Mouse (Mus musculus): ENCODE results near the gene Pdgfc.

Pdgfc gene

DNA sequence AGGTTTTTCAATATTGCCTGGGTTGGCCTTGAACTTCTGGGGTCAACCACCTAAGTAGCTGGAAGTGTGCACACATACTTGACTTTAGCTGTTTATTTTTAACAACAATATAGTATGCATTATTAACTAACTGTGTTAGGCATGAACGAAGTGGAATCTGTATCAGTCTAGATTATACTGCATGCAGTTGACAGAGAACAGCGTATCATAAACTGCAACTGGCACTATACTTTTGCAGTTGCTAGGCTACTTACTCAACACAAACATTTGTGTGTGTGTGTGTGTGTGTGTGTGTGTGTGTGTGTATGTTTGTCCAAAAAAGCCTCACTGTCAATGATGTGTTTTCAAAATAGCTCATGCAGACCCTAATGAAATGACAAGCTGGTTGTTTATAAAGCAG is 160.7 kb downstream of the Pdgfc start:
- Histone ChIP-seq H3K27me3 (ENCODE audit: insufficient read depth, low read length) (no peaks in the 10 kb centered on the region), H3K4me1 (replicated peaks; ENCODE audit: low read depth, low read length) (no peaks in the 10 kb centered on the region), H3K9me3 (ENCODE audit: low read length) (no peaks in the 10 kb centered on the region), H3K4me3 (replicated peaks; ENCODE audit: low read length) (no peak overlapping the region), H3K36me3 (ENCODE audit: insufficient read depth, low read length) (peaks cover 9% of the 10 kb centered on the region)
- TF ChIP-seq POU5F1 (IDR thresholded peaks at IDR 0.05; ENCODE audit: borderline replicate concordance, low read length) (no peak), CTCF (conservative IDR thresholded peaks at IDR 0.05; ENCODE audit: low read length) (no peak), NANOG (IDR thresholded peaks at IDR 0.05; ENCODE audit: borderline replicate concordance, low read length) (no peak)

DNA sequence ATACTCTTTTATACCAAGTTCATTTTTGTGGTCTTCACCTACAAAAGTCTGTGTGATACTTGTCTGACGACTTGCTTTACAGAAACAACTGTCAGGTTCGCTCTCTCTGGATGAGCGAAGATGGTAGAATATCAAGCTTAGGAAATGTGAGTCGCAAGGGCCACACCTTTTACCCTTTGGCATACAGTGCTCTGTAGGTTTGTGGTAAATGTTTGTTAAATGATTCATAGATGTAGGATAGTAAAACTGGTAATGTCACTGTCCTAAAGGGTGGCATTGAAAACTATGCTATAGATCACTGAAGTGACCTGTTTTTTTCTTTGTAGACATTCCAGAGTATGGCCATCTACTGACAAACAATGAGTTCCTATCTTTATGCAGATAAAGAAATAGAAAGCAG is 161.4 kb downstream of the Pdgfc start:
- no peak overlapping the region for H3K4me3 ChIP-seq (replicated peaks; ENCODE audit: low read length)

DNA sequence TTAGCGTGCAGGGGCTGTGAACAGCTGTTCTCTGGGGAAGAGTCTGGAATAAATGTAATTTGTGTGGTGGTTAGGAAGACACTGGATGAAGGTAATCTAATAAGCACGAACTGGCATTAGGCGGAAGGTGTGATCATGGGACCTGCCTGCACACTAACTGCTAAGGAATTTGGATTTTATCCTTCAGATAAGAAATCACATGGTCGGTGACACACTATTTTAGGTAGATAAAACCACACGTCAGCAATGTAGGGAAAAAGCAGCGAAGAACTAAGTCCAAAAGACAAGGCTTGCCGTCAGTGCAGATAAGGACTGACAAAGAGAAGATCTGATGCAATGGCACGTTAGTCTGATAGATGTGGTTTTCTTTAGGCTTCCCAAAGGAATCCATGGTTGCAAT is 164.4 kb downstream of the Pdgfc start:
- Histone ChIP-seq H3K27me3 (ENCODE audit: insufficient read depth, low read length) (no peaks in the 10 kb centered on the region), H3K4me1 (replicated peaks; ENCODE audit: low read depth, low read length) (peaks cover 8% of the 10 kb centered on the region; the same call in 1 of the 2 replicates), H3K9me3 (ENCODE audit: low read length) (no peaks in the 10 kb centered on the region), H3K4me3 (replicated peaks; ENCODE audit: low read length) (no peak overlapping the region), H3K36me3 (ENCODE audit: insufficient read depth, low read length) (peaks cover 13% of the 10 kb centered on the region)
- TF ChIP-seq CTCF (conservative IDR thresholded peaks at IDR 0.05; ENCODE audit: low read length), result no peak
- TF ChIP-seq NANOG (IDR thresholded peaks at IDR 0.05; ENCODE audit: borderline replicate concordance, low read length), result no peak
- no peak for TF ChIP-seq POU5F1 (IDR thresholded peaks at IDR 0.05; ENCODE audit: borderline replicate concordance, low read length)

More for the DNA sequence above, 161.4 kb downstream of the Pdgfc start:
- H3K36me3 ChIP-seq (ENCODE audit: insufficient read depth, low read length), result peaks cover 4% of the 10 kb centered on the region
- H3K4me1 ChIP-seq (replicated peaks; ENCODE audit: low read depth, low read length), result no peaks in the 10 kb centered on the region
- H3K9me3 ChIP-seq (ENCODE audit: low read length), result no peaks in the 10 kb centered on the region
- no peak for TF ChIP-seq POU5F1 (IDR thresholded peaks at IDR 0.05; ENCODE audit: borderline replicate concordance, low read length)
- TF ChIP-seq NANOG (IDR thresholded peaks at IDR 0.05; ENCODE audit: borderline replicate concordance, low read length), result no peak
- no peak for TF ChIP-seq CTCF (conservative IDR thresholded peaks at IDR 0.05; ENCODE audit: low read length)
- H3K27me3 ChIP-seq (ENCODE audit: insufficient read depth, low read length), result no peaks in the 10 kb centered on the region

DNA sequence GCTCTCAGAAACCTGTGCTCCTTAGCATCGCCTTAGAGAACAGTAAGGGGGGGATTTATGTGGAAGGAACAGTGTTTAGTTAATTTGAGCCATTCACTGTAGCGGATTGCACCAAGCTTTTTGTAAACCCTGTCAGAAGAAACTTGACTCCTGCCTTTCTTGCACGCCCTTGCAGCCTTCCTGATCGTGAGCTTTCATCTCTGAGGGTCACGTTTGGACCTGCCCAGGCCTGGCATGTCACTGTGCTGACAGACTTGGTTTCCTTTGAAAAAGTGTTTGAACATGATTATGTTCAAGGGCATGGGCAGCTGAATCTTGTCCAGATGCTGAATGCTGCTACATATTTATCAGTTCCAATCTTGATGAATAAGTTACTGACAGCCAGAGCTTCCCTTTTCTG is 169.0 kb downstream of the Pdgfc start:
- Histone ChIP-seq H3K4me1 (replicated peaks; ENCODE audit: low read depth, low read length) (peaks cover 8% of the 10 kb centered on the region; the same call in 1 of the 2 replicates), H3K9me3 (ENCODE audit: low read length) (no peaks in the 10 kb centered on the region), H3K27me3 (ENCODE audit: insufficient read depth, low read length) (no peaks in the 10 kb centered on the region), H3K36me3 (ENCODE audit: insufficient read depth, low read length) (peaks cover 26% of the 10 kb centered on the region), H3K4me3 (replicated peaks; ENCODE audit: low read length) (no peak overlapping the region)
- TF ChIP-seq CTCF (conservative IDR thresholded peaks at IDR 0.05; ENCODE audit: low read length) (no peak), POU5F1 (IDR thresholded peaks at IDR 0.05; ENCODE audit: borderline replicate concordance, low read length) (no peak), NANOG (IDR thresholded peaks at IDR 0.05; ENCODE audit: borderline replicate concordance, low read length) (no peak)

DNA sequence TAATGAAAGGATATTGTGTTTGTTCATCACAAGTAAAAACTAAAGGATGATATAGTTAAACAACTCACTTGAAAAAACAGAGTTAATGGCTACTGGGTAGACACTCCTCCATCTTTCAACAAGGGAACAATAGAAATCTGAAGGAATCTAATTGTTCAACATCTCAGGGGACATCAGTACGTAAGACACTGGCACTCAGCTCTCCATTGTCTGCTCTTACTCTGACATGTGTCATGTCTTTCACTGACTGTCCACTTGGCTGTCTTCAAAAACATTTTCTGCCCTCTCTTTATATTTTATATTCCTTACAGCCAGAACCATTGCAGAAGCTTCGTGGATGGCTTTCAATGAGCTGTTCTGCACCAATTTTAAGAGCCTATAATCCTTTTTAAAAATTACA is 172.0 kb downstream of the Pdgfc start:
- Histone ChIP-seq H3K9me3 (ENCODE audit: low read length) (no peaks in the 10 kb centered on the region), H3K4me3 (replicated peaks; ENCODE audit: low read length) (no peak overlapping the region)
- no peak for TF ChIP-seq NANOG (IDR thresholded peaks at IDR 0.05; ENCODE audit: borderline replicate concordance, low read length)
- TF ChIP-seq POU5F1 (IDR thresholded peaks at IDR 0.05; ENCODE audit: borderline replicate concordance, low read length), result no peak
- TF ChIP-seq CTCF (conservative IDR thresholded peaks at IDR 0.05; ENCODE audit: low read length), result no peak

DNA sequence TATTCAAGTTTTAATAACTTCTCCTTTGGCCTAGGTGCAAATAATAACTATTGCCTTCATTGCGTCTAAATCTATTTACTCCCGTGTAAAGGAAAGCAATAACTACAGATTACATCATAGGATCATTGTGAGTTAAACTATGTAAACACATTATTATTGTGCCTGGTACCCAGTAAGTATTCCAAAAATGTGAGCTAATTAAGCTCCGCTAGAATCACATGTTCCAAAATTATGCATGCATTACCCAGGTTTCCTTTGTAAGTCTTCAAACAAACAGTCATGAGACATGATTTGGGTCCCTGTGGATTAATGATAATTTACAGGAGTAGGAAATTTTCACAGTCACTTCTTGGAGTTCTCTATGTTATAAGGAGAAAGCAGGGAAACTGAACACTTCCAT is 174.9 kb downstream of the Pdgfc start:
- Histone ChIP-seq H3K36me3 (ENCODE audit: insufficient read depth, low read length) (peaks cover 43% of the 10 kb centered on the region), H3K4me1 (replicated peaks; ENCODE audit: low read depth, low read length) (no peaks in the 10 kb centered on the region), H3K4me3 (replicated peaks; ENCODE audit: low read length) (no peak overlapping the region), H3K27me3 (ENCODE audit: insufficient read depth, low read length) (no peaks in the 10 kb centered on the region), H3K9me3 (ENCODE audit: low read length) (no peaks in the 10 kb centered on the region)
- TF ChIP-seq CTCF (conservative IDR thresholded peaks at IDR 0.05; ENCODE audit: low read length) (no peak), POU5F1 (IDR thresholded peaks at IDR 0.05; ENCODE audit: borderline replicate concordance, low read length) (no peak), NANOG (IDR thresholded peaks at IDR 0.05; ENCODE audit: borderline replicate concordance, low read length) (no peak)

More for the DNA sequence above, 172.0 kb downstream of the Pdgfc start:
- peaks cover 8% of the 10 kb centered on the region; the same call in 1 of the 2 replicates for H3K4me1 ChIP-seq (replicated peaks; ENCODE audit: low read depth, low read length)
- H3K36me3 ChIP-seq (ENCODE audit: insufficient read depth, low read length), result peaks cover 41% of the 10 kb centered on the region
- H3K27me3 ChIP-seq (ENCODE audit: insufficient read depth, low read length), result no peaks in the 10 kb centered on the region

DNA sequence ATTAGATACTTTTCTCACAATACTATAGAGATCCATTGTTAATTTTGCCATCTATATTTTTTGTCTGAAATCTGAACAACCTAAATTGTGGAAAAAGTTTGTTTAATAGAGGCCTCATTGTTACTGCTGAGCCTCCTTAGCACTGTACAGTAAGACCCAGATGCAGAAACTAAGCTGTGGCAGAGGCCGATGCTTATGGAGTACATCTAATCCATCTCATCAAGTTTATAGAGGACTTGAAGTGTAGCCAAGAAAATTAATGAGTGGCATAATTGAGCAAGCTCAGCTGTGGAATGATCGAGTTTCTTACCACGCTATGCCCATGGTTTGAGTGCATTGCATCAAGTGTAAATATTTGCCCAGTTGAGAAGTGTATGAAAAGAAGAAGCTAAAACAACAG is 175.4 kb downstream of the Pdgfc start:
- Histone ChIP-seq H3K27me3 (ENCODE audit: insufficient read depth, low read length) (no peaks in the 10 kb centered on the region), H3K36me3 (ENCODE audit: insufficient read depth, low read length) (peaks cover 43% of the 10 kb centered on the region), H3K9me3 (ENCODE audit: low read length) (no peaks in the 10 kb centered on the region), H3K4me3 (replicated peaks; ENCODE audit: low read length) (no peak overlapping the region), H3K4me1 (replicated peaks; ENCODE audit: low read depth, low read length) (no peaks in the 10 kb centered on the region)
- TF ChIP-seq POU5F1 (IDR thresholded peaks at IDR 0.05; ENCODE audit: borderline replicate concordance, low read length) (no peak), CTCF (conservative IDR thresholded peaks at IDR 0.05; ENCODE audit: low read length) (no peak), NANOG (IDR thresholded peaks at IDR 0.05; ENCODE audit: borderline replicate concordance, low read length) (no peak)

DNA sequence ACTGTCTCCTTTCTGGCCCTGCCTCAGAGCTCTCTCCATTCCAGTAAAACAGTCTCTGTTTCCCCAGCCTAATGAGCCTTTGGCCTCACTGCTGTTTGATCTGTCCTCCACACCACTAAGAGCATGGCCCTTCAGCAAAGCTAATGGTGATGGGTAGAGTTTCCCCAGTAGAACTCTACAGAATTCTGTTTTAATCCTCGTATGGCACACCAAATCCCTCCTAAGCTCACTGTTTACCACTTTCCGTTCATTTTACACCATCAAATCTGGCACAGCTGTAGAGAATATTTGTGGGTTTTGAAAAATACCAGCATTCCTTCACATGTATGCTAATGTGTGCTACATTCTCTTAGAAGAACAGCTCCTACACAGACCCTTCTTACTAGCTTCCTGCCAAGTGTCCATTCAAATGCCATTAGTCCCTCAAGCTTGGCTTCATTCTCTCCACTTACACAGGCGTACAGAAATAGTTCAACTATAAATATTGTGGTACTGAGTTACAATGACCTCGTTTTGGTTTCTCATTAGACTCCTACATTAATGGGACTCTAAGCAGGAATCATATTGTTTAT is 179.4 kb downstream of the Pdgfc start:
- Histone ChIP-seq H3K27me3 (ENCODE audit: insufficient read depth, low read length) (no peaks in the 10 kb centered on the region), H3K9me3 (ENCODE audit: low read length) (no peaks in the 10 kb centered on the region), H3K4me1 (replicated peaks; ENCODE audit: low read depth, low read length) (no peaks in the 10 kb centered on the region), H3K36me3 (ENCODE audit: insufficient read depth, low read length) (peaks cover 31% of the 10 kb centered on the region), H3K4me3 (replicated peaks; ENCODE audit: low read length) (no peak overlapping the region)
- TF ChIP-seq POU5F1 (IDR thresholded peaks at IDR 0.05; ENCODE audit: borderline replicate concordance, low read length), result no peak
- TF ChIP-seq NANOG (IDR thresholded peaks at IDR 0.05; ENCODE audit: borderline replicate concordance, low read length), result no peak
- TF ChIP-seq CTCF (conservative IDR thresholded peaks at IDR 0.05; ENCODE audit: low read length), result no peak

DNA sequence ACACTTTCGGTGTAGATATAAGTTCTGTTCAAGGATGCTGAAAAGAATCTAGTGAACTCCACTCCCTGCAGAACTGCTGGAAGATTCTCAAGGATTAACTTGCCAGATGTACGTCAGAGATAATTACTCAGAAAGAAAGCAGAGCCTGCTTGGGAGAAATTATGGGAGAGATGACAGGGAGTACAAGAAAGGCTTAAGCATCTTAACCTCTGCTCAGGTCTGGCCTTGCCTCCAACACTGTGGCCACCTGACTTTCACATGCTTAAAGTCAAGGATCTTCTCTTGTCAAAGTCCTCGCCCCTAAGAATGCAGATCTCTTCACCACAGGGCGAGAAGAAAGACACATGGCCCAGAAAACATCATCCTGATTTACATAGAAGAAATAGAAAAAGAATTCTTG is 185.5 kb downstream of the Pdgfc start:
- Histone ChIP-seq H3K4me3 (replicated peaks; ENCODE audit: low read length) (no peak overlapping the region), H3K9me3 (ENCODE audit: low read length) (no peaks in the 10 kb centered on the region), H3K36me3 (ENCODE audit: insufficient read depth, low read length) (no peaks in the 10 kb centered on the region), H3K4me1 (replicated peaks; ENCODE audit: low read depth, low read length) (no peaks in the 10 kb centered on the region), H3K27me3 (ENCODE audit: insufficient read depth, low read length) (no peaks in the 10 kb centered on the region)
- TF ChIP-seq CTCF (conservative IDR thresholded peaks at IDR 0.05; ENCODE audit: low read length), result no peak
- TF ChIP-seq NANOG (IDR thresholded peaks at IDR 0.05; ENCODE audit: borderline replicate concordance, low read length), result no peak
- no peak for TF ChIP-seq POU5F1 (IDR thresholded peaks at IDR 0.05; ENCODE audit: borderline replicate concordance, low read length)

Measured in E14TG2a.4 (cell line).